Mouse (Mus musculus): Measurements from ENCODE around the gene Mapk8ip3.

The Mapk8ip3 gene

GRCm38 (mm10) chr17:24936259-24937237 lies at the start of gene Mapk8ip3:
Mapk8ip3 (minus strand) TSS chr17:24936977.
- under 1% methylated on average over 78 of the region's 78 CpGs for WGBS

DNA sequence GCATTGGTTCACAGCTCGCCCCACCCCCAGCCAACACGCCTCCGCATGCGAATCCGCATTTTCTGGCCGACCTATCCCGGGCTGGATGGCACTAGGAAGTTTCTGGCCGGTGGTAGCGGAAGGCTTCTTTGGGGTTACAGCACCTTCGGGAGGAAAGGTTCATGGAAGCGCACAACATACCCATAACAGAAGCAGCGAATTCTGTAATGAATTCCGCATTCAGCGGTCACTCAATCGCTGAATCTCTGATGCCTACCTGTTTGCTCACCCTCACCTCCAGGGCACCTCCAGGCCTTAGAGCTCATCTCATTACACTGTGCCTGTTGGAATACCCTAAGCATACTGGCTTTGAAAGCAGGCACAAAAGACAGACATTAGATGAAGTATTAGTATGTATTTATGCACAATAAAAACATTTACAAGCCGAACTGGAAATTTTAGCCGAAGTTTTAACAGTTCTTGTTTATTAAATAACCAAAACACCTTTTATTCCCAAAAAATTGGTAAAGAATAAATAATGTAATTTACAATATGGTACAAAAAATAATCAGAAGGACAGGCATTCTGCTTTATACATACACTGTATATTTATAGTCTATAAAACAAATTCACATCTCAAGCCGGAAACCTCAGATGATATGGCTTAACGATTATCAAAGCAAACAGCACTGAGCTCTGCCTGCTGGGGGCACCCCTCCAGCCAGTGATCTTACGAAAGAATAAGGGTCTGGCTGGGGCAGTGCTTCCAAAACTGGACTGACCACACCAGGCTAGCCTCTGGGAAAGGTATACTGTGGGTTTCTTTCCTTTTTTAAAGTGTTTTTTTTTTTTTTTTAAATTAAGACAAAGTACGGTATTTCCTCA lies 24.3 kb upstream of the Mapk8ip3 start:
- 12% methylated on average over 21 of the region's 21 CpGs for WGBS

DNA sequence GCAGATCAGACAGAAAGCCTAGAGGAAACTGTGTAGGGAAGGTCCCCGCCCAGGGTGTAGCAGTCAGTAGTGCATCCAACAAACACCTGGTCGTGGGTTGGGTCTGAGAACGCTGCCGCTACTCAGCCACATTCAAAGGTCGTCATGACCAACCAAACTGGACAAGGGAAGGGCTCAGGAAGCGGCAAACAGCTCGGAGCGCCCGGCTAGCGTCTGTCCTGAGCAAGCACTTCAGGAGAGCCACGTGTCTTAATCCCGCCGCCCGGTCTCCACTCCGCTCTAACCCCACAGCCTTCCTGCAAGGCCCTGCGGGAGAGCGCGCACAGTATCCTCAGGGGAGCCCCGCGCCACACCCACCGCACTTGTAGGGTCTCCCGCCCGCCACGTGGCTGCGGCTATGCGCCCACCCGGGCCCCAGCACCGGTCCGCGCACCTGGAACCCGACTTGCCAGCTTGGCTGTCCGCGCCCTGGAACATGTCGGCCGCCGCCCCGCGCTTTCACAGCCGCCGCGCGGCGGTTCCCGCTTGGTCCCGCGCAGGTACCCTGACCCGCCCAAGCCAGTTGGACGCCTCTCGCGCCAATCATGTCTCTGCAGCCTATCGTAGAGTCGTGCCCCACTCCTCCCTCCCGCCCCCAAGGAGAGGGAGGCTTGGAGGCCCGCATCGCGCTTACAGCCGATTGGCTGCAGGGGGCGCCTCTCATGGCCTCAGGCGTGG lies 23.5 kb upstream of the Mapk8ip3 start, which contains the start of gene Jpt2:
Gene Jpt2 (minus strand): TSS at position 555 of the 717 bp plus-strand sequence.
- WGBS, result under 1% methylated on average over 59 of the region's 59 CpGs

DNA sequence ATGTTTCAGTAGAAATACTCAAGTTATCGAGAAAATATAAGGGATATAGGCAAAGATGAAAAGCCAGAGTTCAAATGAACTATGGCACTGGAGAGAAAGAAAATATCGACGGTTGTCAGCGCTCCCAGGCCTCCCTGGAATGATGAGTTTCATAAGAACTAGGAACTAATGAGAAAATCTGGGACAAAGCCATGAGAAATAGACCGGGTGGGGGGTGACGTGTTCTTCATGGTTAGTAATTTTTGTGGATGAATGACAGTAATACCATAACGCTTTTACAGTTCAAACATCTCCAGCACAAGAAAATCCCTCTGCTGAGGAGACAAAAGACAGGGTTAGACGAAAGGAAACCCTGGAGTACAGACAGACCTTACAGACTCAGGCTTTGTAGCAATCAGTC lies 22.6 kb upstream of the Mapk8ip3 start:
- WGBS, result 45% methylated on average over 8 of the region's 8 CpGs

DNA sequence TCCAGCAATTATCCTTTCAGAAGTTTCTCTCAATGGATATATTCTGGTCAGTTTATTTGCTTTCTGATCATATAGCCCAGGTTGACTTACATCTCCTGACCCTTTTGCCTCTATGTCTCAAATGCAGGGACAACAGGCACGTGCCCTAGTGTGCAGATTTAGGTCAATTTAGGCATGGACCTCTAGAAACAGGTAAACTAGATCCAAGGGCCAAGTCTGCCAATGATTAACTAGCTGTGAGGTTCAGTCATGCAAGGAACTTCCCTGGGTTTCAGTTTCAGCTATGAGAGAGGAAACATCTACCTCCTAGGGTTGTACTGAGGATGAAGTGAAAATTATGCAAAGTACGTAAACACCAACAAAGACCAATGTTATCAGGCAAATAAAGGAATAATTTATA lies 16.5 kb upstream of the Mapk8ip3 start:
- WGBS, result 95% methylated on average over 2 of the region's 2 CpGs

DNA sequence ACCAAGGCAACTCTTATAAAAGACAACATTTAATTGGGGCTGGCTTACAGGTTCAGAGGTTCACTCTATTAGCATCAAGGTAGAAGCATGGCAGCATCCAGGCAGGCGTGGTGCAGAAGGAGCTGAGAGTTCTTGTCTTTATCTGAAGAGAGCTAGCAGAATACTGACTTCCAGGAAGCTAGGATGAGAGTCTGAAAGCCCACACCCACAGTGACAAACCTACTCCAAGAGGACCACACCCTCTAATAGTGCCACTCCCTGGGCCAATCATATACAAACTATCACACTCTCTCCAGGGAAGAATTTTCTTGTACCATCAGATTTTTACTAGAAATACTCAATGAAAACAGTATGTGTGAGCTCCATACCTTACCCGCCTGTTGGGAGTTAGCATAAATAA lies 13.9 kb upstream of the Mapk8ip3 start:
- WGBS, result 95% methylated on average over 2 of the region's 2 CpGs

- WGBS, result 96% methylated on average over 5 of the region's 5 CpGs
These were observed 11.4 kb upstream of the Mapk8ip3 start for GRCm38 (mm10) chr17:24948204-24948603.

DNA sequence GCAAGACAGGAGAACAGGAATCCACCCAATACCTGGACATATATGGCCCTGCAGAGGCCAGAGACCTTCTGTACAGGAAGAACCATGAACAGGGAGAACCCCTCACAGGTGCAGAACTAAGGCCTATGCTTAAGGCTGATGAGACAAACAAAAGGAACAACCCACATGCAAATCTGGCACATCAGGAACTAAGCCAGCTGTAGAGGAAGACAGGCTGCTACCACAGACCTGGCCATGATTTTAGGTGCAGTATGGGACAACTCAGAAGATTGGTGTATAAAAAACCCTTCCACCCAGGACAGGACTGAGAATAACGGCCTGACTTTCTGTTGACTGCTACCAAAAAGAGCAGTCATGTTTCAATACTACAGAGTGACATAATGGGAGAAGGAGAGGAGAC lies 6.8 kb upstream of the Mapk8ip3 start:
- 79% methylated on average over 1 of the region's 1 CpGs for WGBS

DNA sequence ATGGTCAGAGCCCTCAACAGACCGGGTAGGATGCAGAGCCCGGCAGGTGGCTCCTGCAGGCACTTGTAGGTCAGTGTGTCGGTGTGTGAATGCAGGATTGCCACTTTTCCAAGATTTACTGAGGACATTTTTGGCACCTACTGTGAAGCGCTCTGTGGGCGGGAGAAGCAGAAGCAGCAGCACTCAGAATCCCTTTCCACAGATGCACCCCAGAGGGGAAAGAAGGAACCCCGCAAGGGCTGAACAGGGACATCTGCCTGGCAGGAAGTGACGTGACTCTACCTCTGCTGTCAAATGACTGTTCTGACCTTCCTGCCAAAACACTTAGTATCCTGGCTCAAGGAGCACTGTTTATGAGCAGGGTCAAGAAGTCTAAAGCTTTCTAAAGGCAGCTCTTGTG lies 6.3 kb upstream of the Mapk8ip3 start:
- 49% methylated on average over 7 of the region's 7 CpGs for WGBS

DNA sequence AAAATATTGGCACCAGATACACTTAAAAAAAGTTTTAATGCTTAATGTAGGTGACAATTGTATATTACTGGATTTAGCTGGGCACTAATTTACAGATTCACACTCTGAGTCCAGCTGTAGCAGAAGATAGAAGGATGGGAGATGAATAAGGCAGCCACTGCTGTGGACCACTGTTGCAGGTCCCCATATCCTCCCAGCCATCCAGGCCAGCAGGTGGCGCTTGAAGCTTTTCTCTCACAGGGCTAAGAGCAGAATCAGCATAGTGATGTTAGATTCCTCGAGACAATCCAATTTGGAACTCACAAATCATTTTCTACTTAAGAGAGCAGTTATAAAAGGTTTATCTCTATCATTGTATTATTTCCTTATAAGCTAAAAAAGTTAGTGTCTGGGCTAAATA lies 5.7 kb upstream of the Mapk8ip3 start:
- WGBS, result 0% methylated on average over 2 of the region's 2 CpGs

DNA sequence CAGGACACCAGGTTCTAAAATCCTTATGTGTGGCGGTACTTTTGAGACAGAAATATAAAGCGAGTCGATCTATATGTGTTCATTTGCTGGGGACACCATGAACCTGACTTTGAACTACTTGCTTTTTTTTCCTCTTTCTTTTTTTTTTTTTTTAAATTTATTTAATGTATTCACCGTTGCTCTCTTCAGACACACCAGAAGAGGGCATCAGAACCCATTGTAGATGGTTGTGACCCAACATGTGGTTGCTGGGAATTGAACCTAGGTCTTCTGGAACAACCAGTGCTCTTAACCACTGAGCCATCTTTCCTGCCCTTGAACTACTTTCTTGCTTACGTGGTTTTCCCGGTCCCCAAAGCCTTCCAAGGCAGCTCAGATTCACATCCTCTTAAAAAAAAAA lies 489 bp upstream of the Mapk8ip3 start:
- WGBS, result 38% methylated on average over 6 of the region's 6 CpGs

GRCm38 (mm10) chr17:24934926-24935325 lies 1.9 kb downstream of the Mapk8ip3 start:
- 30% methylated on average over 4 of the region's 4 CpGs for WGBS

DNA sequence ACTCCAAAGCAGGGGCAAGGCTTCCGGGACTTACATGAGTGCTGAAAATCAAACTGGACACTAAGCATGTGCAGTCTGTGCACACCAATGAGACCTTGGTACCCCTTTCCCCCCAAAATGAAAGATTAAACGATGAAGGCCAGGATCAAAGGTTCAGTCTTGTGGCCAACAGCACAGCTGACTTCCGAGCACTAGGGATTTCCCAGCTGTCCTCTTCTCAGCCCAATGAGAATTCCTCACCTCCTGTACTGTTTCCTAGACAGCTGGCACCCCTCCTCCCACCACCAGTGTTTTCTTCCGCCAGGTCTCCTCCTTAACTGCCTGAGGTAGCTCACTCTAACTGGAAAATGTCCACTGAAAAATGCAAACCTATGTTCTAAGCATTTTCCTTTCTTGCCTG lies 3.6 kb downstream of the Mapk8ip3 start:
- WGBS, result 43% methylated on average over 4 of the region's 4 CpGs

DNA sequence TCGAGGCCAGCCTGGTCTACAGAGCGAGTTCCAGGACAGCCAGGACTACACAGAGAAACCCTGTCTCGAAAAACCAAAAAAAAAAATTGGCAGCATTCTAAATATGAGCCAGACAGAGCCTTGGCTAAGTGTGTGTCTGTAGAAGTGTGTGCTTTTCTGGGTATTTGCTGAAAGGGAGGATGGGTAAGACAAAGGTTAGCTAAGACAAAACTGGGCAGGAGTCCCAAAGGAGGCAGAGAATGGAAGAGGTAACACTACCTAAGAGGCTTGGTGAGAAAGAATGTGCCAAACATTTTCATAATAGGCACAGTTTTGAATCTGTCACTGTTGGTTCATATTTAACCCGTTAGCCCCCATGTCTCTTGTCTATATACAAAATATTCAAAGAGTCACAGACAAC lies 4.3 kb downstream of the Mapk8ip3 start:
- WGBS, result 61% methylated on average over 4 of the region's 4 CpGs

DNA sequence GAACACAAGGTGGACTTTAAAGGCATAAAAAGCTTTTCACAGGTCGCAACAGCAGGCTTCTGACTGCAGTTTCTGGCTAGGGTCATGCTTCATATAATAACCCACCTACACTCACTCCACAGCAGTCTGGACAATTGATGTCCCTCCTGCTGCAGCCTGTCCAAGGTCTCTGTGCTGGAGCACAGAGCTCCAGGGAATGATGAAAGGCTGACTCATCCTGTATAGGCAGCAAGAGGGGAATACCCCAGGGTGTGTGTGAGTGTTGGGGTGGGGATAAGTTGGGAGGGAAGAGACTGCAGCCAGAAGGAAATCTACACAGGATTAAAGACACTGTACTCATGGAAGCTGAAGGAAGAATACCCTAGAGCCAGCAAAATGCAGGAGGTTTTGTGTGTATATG lies 7.3 kb downstream of the Mapk8ip3 start:
- 62% methylated on average over 1 of the region's 1 CpGs for WGBS

DNA sequence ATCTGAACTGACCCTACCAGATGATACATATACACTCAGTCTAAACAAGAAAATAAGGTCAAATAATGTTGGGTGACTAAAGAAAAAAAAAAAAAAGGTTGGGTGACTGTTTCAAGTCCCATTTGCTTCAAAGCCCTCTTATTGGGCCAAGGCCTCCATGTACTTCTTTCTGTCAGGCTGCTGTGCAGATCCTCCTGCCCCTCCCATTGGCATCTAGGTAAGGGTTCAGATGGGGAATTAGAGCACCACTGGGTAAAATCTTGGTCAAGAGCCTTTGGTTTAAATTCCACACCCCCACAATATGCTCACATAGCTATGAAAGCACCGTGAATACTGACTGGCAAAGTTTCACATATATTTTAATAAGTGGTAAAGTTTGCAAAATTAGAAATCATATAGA lies 13.5 kb downstream of the Mapk8ip3 start:
- 56% methylated on average over 1 of the region's 1 CpGs for WGBS

GRCm38 (mm10) chr17:24907591-24907990 lies 29.2 kb downstream of the Mapk8ip3 start:
- 85% methylated on average over 2 of the region's 2 CpGs for WGBS

GRCm38 (mm10) chr17:24903767-24904166 lies 33.0 kb downstream of the Mapk8ip3 start:
- WGBS, result 74% methylated on average over 9 of the region's 9 CpGs

GRCm38 (mm10) chr17:24902671-24903474 lies 33.9 kb downstream of the Mapk8ip3 start:
- WGBS, result 64% methylated on average over 9 of the region's 9 CpGs

DNA sequence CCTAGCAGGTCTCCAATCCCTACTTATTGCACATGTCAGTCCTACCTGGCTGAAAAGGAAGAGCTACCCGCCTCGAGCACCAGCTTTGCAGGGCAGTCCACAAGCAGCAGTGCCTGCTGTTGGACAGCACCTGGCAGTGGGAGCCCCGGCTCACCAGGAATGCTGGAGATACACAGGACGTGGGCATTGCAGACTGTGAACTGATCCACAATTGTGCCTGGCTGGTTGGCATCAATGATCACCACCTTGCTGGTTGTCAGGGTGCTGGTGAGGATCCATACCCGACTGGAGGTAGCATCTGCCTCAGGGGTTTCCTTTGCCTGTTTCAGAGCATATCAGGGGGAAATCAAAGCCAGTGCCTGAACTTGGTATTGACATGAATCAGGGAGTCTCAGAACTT lies 34.7 kb downstream of the Mapk8ip3 start:
- 89% methylated on average over 5 of the region's 5 CpGs for WGBS

- WGBS, result 93% methylated on average over 6 of the region's 6 CpGs
These were observed 36.8 kb downstream of the Mapk8ip3 start for GRCm38 (mm10) chr17:24900014-24900413.

All from cerebral cortex, adult 2 months (tissue).